10 mouse cellular contexts compared by ENCODE assay signal in genomic region chr6:36903159-36903794, GRCm38 (mm10).
DNase-seq lines count a peak whose midpoint lies in the region; ATAC-seq lines count a peak whose summit lies in the region.
"Had no signal": no experiment of that assay in that cellular context is flagged by ENCODE, and none has a peak within 500 bp of the region (broad histone marks: within the 10 kb centered on the region; RNA-seq: fewer than 3 reads in every experiment).

No protein-coding gene starts in this region.

- no peak for ATAC-seq in heart, embryonic 11.5 days (replicated peaks; ENCODE audit: insufficient number of reproducible peaks, low FRiP score, low TSS enrichment)
- ATAC-seq in embryonic facial prominence, embryonic 11.5 days (replicated peaks; ENCODE audit: insufficient number of reproducible peaks, low FRiP score, low TSS enrichment, low read depth) = no peak
- peak; percentile 30; the same call in 1 of the 2 replicates for ATAC-seq in hindbrain, embryonic 15.5 days (ENCODE audit: low FRiP score, low read depth)
- ATAC-seq in neural tube, embryonic 12.5 days (ENCODE audit: low FRiP score, low read depth) = peak; percentile 82

- peaks cover 4% of the 10 kb centered on the region; the same call in 1 of the 2 replicates for H3K4me1 ChIP-seq in heart, embryonic 11.5 days (ENCODE audit: control insufficient read depth, insufficient read depth, low read length)
- H3K4me1 ChIP-seq in embryonic facial prominence, embryonic 11.5 days (ENCODE audit: control insufficient read depth, insufficient read depth, low read length) = peaks cover 2% of the 10 kb centered on the region; the same call in 1 of the 2 replicates
- H3K4me1 ChIP-seq in hindbrain, embryonic 15.5 days (replicated peaks) = peaks cover 22% of the 10 kb centered on the region
- peaks cover 13% of the 10 kb centered on the region for H3K4me1 ChIP-seq in neural tube, embryonic 12.5 days

- no peaks in the 10 kb centered on the region for H3K27me3 ChIP-seq in heart, embryonic 11.5 days (ENCODE audit: control insufficient read depth, insufficient read depth, low read length)
- no peaks in the 10 kb centered on the region for H3K27me3 ChIP-seq in embryonic facial prominence, embryonic 11.5 days (ENCODE audit: control insufficient read depth, insufficient read depth, low read length)
- H3K27me3 ChIP-seq in hindbrain, embryonic 15.5 days = no peaks in the 10 kb centered on the region
- no peaks in the 10 kb centered on the region for H3K27me3 ChIP-seq in neural tube, embryonic 12.5 days (replicated peaks)
- H3K27me3 ChIP-seq: heart, embryonic 12.5 days had no signal

- H3K27ac ChIP-seq in heart, embryonic 11.5 days (ENCODE audit: low read depth, low read length) = no peak overlapping the region
- H3K27ac ChIP-seq in embryonic facial prominence, embryonic 11.5 days (replicated peaks; ENCODE audit: low read depth, low read length) = no peak overlapping the region
- peak overlapping the region; percentile 67 for H3K27ac ChIP-seq in hindbrain, embryonic 15.5 days (replicated peaks)
- H3K27ac ChIP-seq in neural tube, embryonic 12.5 days = no peak overlapping the region
- H3K27ac ChIP-seq: kidney, postnatal 0 days had no signal

- H3K9me3 ChIP-seq in heart, embryonic 11.5 days (replicated peaks; ENCODE audit: control insufficient read depth, low read length) = no peaks in the 10 kb centered on the region
- no peaks in the 10 kb centered on the region for H3K9me3 ChIP-seq in embryonic facial prominence, embryonic 11.5 days (replicated peaks; ENCODE audit: control insufficient read depth, low read length)
- no peaks in the 10 kb centered on the region for H3K9me3 ChIP-seq in hindbrain, embryonic 15.5 days
- no peaks in the 10 kb centered on the region for H3K9me3 ChIP-seq in neural tube, embryonic 12.5 days
- H3K9me3 ChIP-seq: heart, embryonic 12.5 days had no signal

- no peak overlapping the region for H3K9ac ChIP-seq in heart, embryonic 11.5 days (ENCODE audit: low read depth, low read length)
- H3K9ac ChIP-seq in embryonic facial prominence, embryonic 11.5 days (replicated peaks; ENCODE audit: low read length) = 0 out of 2 replicates have a peak overlapping the region, but pooled peaks have one; percentile 8
- no peak overlapping the region for H3K9ac ChIP-seq in hindbrain, embryonic 15.5 days
- H3K9ac ChIP-seq in neural tube, embryonic 12.5 days = 0 out of 2 replicates have a peak overlapping the region, but pooled peaks have one; percentile 8
- H3K9ac ChIP-seq: heart, embryonic 12.5 days had no signal

- H3K36me3 ChIP-seq in heart, embryonic 11.5 days (ENCODE audit: control insufficient read depth, insufficient read depth, low read length) = no peaks in the 10 kb centered on the region
- H3K36me3 ChIP-seq in embryonic facial prominence, embryonic 11.5 days (replicated peaks; ENCODE audit: control insufficient read depth, insufficient read depth, low read depth, low read length) = no peaks in the 10 kb centered on the region
- no peaks in the 10 kb centered on the region for H3K36me3 ChIP-seq in hindbrain, embryonic 15.5 days
- H3K36me3 ChIP-seq in neural tube, embryonic 12.5 days = no peaks in the 10 kb centered on the region
- H3K36me3 ChIP-seq: heart, embryonic 12.5 days had no signal

- WGBS in heart, embryonic 11.5 days (ENCODE audit: insufficient replicate concordance) = 37% methylated on average over 8 of the region's 8 CpGs
- 13% methylated on average over 8 of the region's 8 CpGs for WGBS in embryonic facial prominence, embryonic 11.5 days
- WGBS in hindbrain, embryonic 15.5 days = 6% methylated on average over 8 of the region's 8 CpGs
- 11% methylated on average over 8 of the region's 8 CpGs for WGBS in neural tube, embryonic 12.5 days

- H3K4me2 ChIP-seq in heart, embryonic 11.5 days = no peak overlapping the region
- no peak overlapping the region for H3K4me2 ChIP-seq in embryonic facial prominence, embryonic 11.5 days (ENCODE audit: low read depth, low read length)
- 0 out of 2 replicates have a peak overlapping the region, but pooled peaks have one; percentile 27 for H3K4me2 ChIP-seq in hindbrain, embryonic 15.5 days
- H3K4me2 ChIP-seq in neural tube, embryonic 12.5 days (replicated peaks) = peak overlapping the region; percentile 38
- H3K4me2 ChIP-seq: heart, embryonic 12.5 days had no signal

- DNase-seq in heart, adult 11 months = peak; percentile 68
- no peak for DNase-seq in embryonic facial prominence, embryonic 11.5 days (ENCODE audit: low spot score)
- DNase-seq in gastrocnemius, postnatal 10 days = no peak
- no peak for DNase-seq in kidney, adult 11 months
- no peak for DNase-seq in kidney, postnatal 36 days

- no peak overlapping the region for H3K4me3 ChIP-seq in heart, embryonic 11.5 days (ENCODE audit: low read depth, low read length)
- no peak overlapping the region for H3K4me3 ChIP-seq in embryonic facial prominence, embryonic 11.5 days (ENCODE audit: low read depth, low read length)
- no peak overlapping the region for H3K4me3 ChIP-seq in hindbrain, embryonic 15.5 days
- no peak overlapping the region for H3K4me3 ChIP-seq in neural tube, embryonic 12.5 days
- H3K4me3 ChIP-seq: heart, embryonic 12.5 days had no signal

Comparison
In these comparisons a context has a peak if more than half of its experiments do, and no peak if none do; other contexts are left out.
1. ATAC-seq: peak in hindbrain, embryonic 15.5 days (single experiment) and neural tube, embryonic 12.5 days (single experiment); none in heart, embryonic 11.5 days (single experiment) and embryonic facial prominence, embryonic 11.5 days (single experiment).
2. H3K4me2 ChIP-seq: peak in hindbrain, embryonic 15.5 days (single experiment) and neural tube, embryonic 12.5 days (single experiment); none in heart, embryonic 11.5 days (single experiment) and embryonic facial prominence, embryonic 11.5 days (single experiment).
3. H3K9ac ChIP-seq: peak in embryonic facial prominence, embryonic 11.5 days (single experiment) and neural tube, embryonic 12.5 days (single experiment); none in heart, embryonic 11.5 days (single experiment) and hindbrain, embryonic 15.5 days (single experiment).